Mouse (Mus musculus): ENCODE data around the gene Olfr681.
"Not testable (repeated sequence)": the region's sequence is repeated elsewhere in the genome, so short reads cannot be mapped to it uniquely, and the experiment has no call there.

The Olfr681 gene

DNA sequence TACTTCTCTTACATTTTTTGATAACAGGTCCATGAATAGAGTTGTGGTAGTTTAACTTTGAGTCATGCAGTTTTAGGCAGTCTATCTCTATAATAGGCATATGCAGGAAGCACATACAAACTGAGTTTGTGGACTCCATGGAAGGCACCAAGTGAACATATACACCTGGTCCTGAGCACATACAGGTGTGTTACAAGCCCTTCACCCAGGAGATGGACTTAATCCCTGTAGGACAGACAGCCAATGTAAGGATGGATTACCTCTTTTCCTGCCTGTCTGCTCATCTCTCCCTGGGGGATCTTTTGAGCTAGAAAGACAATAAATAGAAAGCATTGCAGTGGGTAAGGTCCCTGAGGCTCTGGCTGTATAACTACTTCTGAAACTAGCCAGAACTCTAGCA lies at the start of gene Olfr681:
Gene Olfr681 (plus strand): TSS at position 301 of the 400 bp plus-strand sequence.
- DNase-seq (ENCODE audit: low spot score in 2 of 2) = no peak

DNA sequence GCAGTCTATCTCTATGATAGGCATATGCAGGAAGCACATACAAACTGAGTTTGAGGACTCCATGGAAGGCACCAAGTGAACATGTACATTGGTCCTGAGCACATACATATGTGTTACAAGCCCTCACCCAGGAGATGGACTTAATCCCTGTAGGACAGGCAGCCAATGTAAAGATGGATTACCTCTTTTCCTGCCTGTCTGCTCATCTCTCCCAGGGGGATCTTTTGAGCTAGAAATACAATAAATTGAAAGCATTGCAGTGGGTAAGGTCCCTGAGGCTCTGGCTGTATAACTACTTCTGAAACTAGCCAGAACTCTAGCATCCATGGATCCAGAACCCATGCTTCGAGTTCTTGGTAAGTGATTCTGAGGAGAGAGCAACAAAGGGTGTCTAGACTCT lies 35.7 kb upstream of the Olfr681 start, which contains the start of gene Olfr679:
Gene Olfr679 (plus strand): TSS at position 301 of the 400 bp plus-strand sequence.
- no peak for DNase-seq (ENCODE audit: low spot score in 2 of 2)

DNA sequence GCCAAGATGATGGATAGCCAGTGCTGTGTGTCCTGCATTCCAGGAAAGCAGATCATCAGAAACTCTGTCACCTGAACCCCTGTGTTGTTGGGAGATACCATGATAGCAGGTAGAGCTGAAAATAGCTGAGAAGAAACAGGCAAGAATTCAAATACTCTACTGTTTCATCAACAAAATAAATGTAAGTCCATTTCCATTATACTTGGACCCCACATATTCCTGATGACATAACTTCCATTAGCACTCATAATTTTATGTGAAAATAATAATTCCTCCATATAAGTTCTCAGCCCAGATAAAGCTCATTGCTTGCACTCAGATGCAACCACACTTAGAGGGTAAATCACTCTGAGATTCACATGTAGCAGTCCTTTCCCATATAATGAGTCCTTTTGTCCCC lies 23.9 kb upstream of the Olfr681 start, which contains the start of gene Olfr680-ps1:
Gene Olfr680-ps1 (minus strand): TSS at position 101 of the 400 bp plus-strand sequence.
- DNase-seq (ENCODE audit: low spot score in 2 of 2) = not testable (repeated sequence)

DNA sequence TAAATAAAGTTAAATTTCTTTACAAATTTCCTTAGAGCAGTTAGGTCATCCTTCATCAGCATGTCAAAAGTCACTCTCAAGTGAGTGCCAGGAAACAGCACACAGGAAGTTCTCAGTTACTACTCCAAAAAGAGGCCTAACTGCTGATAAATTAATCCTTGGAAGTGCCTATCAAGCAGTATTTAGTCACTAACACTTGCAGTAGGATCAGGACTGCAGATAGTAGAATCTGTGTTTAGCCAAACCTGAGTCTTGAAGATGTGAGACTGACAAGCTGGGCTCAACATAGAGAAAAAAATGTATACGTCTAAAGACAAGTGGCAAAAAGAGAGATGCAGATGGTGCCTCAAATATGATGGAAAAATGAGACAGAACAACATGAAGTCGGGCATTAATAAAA lies 24.6 kb downstream of the Olfr681 start:
- DNase-seq (ENCODE audit: low spot score in 2 of 2) = no peak

DNA sequence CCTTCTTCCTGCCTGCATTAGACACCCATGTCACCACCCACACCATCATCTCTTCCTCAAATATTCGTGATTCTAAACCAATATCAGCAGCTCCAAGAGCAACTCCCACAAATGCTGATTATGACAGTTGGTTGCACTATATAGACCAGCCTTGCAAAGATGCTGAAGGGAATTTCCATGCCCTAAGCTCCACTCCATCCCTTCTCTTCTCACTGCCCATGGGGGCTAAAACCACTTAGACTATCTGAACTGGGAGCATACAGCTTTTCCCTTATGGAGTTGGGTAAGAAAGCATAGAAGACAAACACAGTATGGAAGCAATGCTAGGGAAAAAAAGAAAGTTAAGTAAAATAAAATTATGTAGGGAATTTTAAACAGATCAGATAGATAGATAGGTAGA lies 30.3 kb downstream of the Olfr681 start, which contains the start of gene Olfr683:
Gene Olfr683 (minus strand): TSS at position 101 of the 400 bp plus-strand sequence.
- DNase-seq (ENCODE audit: low spot score in 2 of 2) = no peak

DNA sequence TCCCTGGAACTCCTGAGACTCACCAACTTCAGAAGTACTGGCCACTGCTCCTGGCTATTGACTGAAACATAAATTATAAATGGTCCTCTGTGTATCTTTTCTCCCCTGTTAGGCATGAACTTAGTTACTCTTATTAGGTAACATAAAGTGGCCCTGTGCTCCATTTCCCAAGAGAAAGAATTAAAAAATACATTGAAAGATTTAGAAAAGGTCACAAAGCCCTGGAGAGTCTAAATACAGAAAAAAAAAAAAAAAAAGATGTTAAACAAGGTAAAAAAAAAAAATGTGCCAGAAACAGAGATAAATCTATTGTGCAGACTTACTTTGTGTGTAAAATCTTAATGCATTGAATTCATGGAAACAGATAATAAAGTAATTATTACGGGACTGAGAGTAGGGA lies 46.9 kb downstream of the Olfr681 start, which contains the start of gene Olfr684:
Gene Olfr684 (minus strand): TSS at position 101 of the 400 bp plus-strand sequence.
- DNase-seq (ENCODE audit: low spot score in 2 of 2) = no peak

DNA sequence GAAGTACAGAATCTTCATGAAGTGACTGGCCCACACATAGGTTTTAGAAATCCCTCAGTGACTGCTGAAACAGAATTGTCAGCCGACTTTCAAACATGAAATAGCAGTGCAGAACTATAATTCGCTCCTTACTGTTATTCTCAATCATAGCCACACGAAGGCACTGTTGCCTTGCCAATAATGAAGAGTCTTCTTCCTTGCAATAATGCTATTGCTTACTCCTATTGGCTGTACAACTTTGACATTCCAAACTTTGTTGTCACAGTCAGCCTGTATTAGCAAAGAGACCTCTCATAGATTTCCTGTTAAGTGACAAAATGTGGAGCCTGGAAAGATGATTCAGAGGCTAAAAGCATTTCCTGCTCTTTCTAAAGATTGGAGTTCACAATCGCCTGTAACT lies 54.1 kb downstream of the Olfr681 start:
- DNase-seq (ENCODE audit: low spot score in 2 of 2) = no peak
